Mouse (Mus musculus): ENCODE results near the gene Fgfr2.

- no peak for TF ChIP-seq CTCF (conservative IDR thresholded peaks at IDR 0.05; ENCODE audit: insufficient read depth, insufficient read length, low read depth, low read length)
- TF ChIP-seq POLR2A (IDR thresholded peaks at IDR 0.05; ENCODE audit: low read depth, low read length), result no peak
Observed at GRCm38 (mm10) chr7:131174121-131174520, 1949.0 kb downstream of the Fgfr2 start, which contains the start of gene 5430419D17Rik.

Data from kidney, adult 2 months (tissue).